Mouse (Mus musculus) ES-Bruce4 (cell line): ENCODE data around the gene Mpzl1.

Experiments
- CTCF ChIP-seq: IDR thresholded peaks from one replicate; pipeline ENCODE4 v1.8.1; 2011; ENCODE audit warnings: low read depth, low read length
- POLR2A ChIP-seq: IDR thresholded peaks from one replicate; pipeline ENCODE4 v1.8.1; 2011; ENCODE audit warnings: low read length; ENCODE audit not compliant: insufficient read depth

DNA sequence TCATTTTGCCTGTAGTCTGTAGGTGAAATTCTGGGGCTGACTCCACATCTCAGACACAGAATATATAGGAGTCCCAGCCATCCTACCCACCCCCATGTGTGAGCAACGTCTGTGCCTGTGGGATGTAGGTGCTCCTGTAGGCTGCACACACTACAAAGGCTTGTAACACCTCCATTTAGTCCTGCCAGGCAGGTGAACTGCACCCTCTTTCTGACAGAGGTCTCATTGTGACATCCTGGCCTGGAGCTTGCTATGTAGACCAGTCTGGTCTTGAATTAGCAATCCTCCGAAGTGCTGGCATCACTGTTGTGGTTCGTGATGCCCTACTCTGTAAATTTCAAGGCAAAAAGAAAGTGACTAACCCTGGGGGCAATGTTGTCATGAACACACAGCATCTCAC, 26.9 kb upstream of the Mpzl1 start:
- TF ChIP-seq CTCF (no peak), POLR2A (no peak)
